Mouse (Mus musculus) MEL (cell line): ENCODE results near the gene Nop53. TPM values are rescaled to one million over a fixed set of nuclear protein-coding genes. Genes with fewer than 3 reads are reported as not detected.
A peak's percentile ranks its signal among the peaks of the same experiment; 100 is the strongest.

Source experiments
- DNase-seq: peaks from one replicate; pipeline ENCODE4 v3.0.0; 2011; ENCODE audit warnings: low read depth, low spot score
- H3K27ac ChIP-seq: 2 replicates; pipeline ENCODE4 v1.5.1; 2012; ENCODE audit warnings: low read depth, mild to moderate bottlenecking, control low read depth, low read length, moderate library complexity; ENCODE audit not compliant: control insufficient read depth
- H3K27me3 ChIP-seq, 2 experiments: fragments of 150-350 bp in 1 of 2; sonication (generic) in 1 of 2; 2 replicates each; pipeline ENCODE4 v1.6.1; 2012; ENCODE audit warnings: low read length in 2 of 2, mild to moderate bottlenecking in 2 of 2, improper control_type of control experiment in 1 of 2, moderate library complexity in 1 of 2; ENCODE audit not compliant: insufficient read depth in 2 of 2, control insufficient read depth in 1 of 2
- H3K36me3 ChIP-seq, 2 experiments: 2 replicates each; pipeline ENCODE4 v1.6.1; 2012 to 2014; ENCODE audit warnings: low read length in 2 of 2, improper control_type of control experiment in 1 of 2, inconsistent platforms in 1 of 2, mild to moderate bottlenecking in 1 of 2; ENCODE audit not compliant: insufficient read depth in 2 of 2, control insufficient read depth in 1 of 2
- H3K4me1 ChIP-seq, 2 experiments: fragments of 150-350 bp in 1 of 2; sonication (generic) in 1 of 2; 2 replicates each; pipeline ENCODE4 v1.6.1; 2012; ENCODE audit warnings: low read length in 2 of 2, improper control_type of control experiment in 1 of 2, mild to moderate bottlenecking in 1 of 2; ENCODE audit not compliant: insufficient read depth in 2 of 2, control insufficient read depth in 1 of 2
- H3K4me3 ChIP-seq, 2 experiments: fragments of 150-350 bp in 1 of 2; sonication (generic) in 1 of 2; 2 replicates each; pipeline ENCODE4 v1.5.1; 2012; ENCODE audit warnings: low read depth in 2 of 2, low read length in 2 of 2, mild to moderate bottlenecking in 2 of 2, moderate library complexity in 2 of 2, control low read depth in 1 of 2, improper control_type of control experiment in 1 of 2; ENCODE audit not compliant: control insufficient read depth in 1 of 2, insufficient read depth in 1 of 2
- H3K79me2 ChIP-seq: 2 replicates; pipeline ENCODE4 v1.6.1; 2012; ENCODE audit warnings: mild to moderate bottlenecking, low read length, moderate library complexity; ENCODE audit not compliant: control insufficient read depth, poor library complexity, insufficient read depth
- H3K9ac ChIP-seq: 2 replicates; pipeline ENCODE4 v1.6.1; 2012; ENCODE audit warnings: low read depth, mild to moderate bottlenecking, control low read depth, low read length, moderate library complexity; ENCODE audit not compliant: control insufficient read depth, poor library complexity, severe bottlenecking
- H3K9me3 ChIP-seq: fragments of 150-350 bp; sonication (generic); replicated peaks from 2 replicates; pipeline ENCODE4 v1.6.1; 2012; ENCODE audit warnings: mild to moderate bottlenecking, low read length, improper control_type of control experiment, moderate library complexity; ENCODE audit not compliant: insufficient read depth
- CHD2 ChIP-seq: IDR thresholded peaks from 2 replicates; pipeline ENCODE4 v1.6.1; 2011; ENCODE audit warnings: low read length, improper control_type of control experiment
- CTCF ChIP-seq, 3 experiments: IDR thresholded peaks in 2 of 3; conservative IDR thresholded peaks in 1 of 3; 2 replicates each; pipeline ENCODE4 v1.5.1; 2011 to 2012; ENCODE audit warnings: low read length in 3 of 3, low read depth in 2 of 3, mild to moderate bottlenecking in 2 of 3, improper control_type of control experiment in 1 of 3, inconsistent platforms in 1 of 3, mixed read lengths in 1 of 3, moderate library complexity in 1 of 3; ENCODE audit not compliant: control insufficient read depth in 1 of 3, insufficient read depth in 1 of 3, poor library complexity in 1 of 3, severe bottlenecking in 1 of 3
- E2F4 ChIP-seq: IDR thresholded peaks from 2 replicates; pipeline ENCODE4 v1.6.1; 2011; ENCODE audit warnings: low read depth, low read length, improper control_type of control experiment, borderline replicate concordance
- ETS1 ChIP-seq: IDR thresholded peaks from 2 replicates; pipeline ENCODE4 v1.6.1; 2012; ENCODE audit warnings: low read depth, mild to moderate bottlenecking, inconsistent platforms, low read length, improper control_type of control experiment, moderate library complexity
- GABPA ChIP-seq: IDR thresholded peaks from 2 replicates; pipeline ENCODE4 v1.6.1; 2012; ENCODE audit warnings: low read depth, mild to moderate bottlenecking, inconsistent platforms, low read length, improper control_type of control experiment, moderate library complexity
- HCFC1 ChIP-seq: IDR thresholded peaks from 2 replicates; pipeline ENCODE4 v1.6.1; 2012; ENCODE audit warnings: low read depth, mild to moderate bottlenecking, inconsistent platforms, low read length, improper control_type of control experiment, moderate library complexity
- JUND ChIP-seq: IDR thresholded peaks from 2 replicates; pipeline ENCODE4 v1.6.1; 2011; ENCODE audit warnings: low read depth, mild to moderate bottlenecking, improper control_type of control experiment, low read length
- KAT2A ChIP-seq: conservative IDR thresholded peaks from 2 replicates; pipeline ENCODE4 v1.6.1; 2012; ENCODE audit warnings: low read depth, low read length, improper control_type of control experiment, inconsistent platforms
- MAFK ChIP-seq: IDR thresholded peaks from 2 replicates; pipeline ENCODE4 v1.6.1; 2011; ENCODE audit warnings: low read depth, mild to moderate bottlenecking, low read length, improper control_type of control experiment, borderline replicate concordance
- MAX ChIP-seq: IDR thresholded peaks from 2 replicates; pipeline ENCODE4 v1.6.1; 2011; ENCODE audit warnings: low read length, improper control_type of control experiment
- MEF2A ChIP-seq: IDR thresholded peaks from 2 replicates; pipeline ENCODE4 v1.6.1; 2014; ENCODE audit warnings: low read depth, mild to moderate bottlenecking, inconsistent platforms, low read length, improper control_type of control experiment; ENCODE audit not compliant: poor library complexity, insufficient replicate concordance, severe bottlenecking; ENCODE audit errors: extremely low read depth
- MXI1 ChIP-seq: IDR thresholded peaks from 2 replicates; pipeline ENCODE4 v1.6.1; 2011; ENCODE audit warnings: mild to moderate bottlenecking, low read depth, low read length, improper control_type of control experiment
- MYB ChIP-seq: IDR thresholded peaks from 2 replicates; pipeline ENCODE4 v1.6.1; 2011; ENCODE audit warnings: mild to moderate bottlenecking, low read depth, low read length, improper control_type of control experiment
- NELFE ChIP-seq: IDR thresholded peaks from 2 replicates; pipeline ENCODE4 v1.6.1; 2011; ENCODE audit warnings: low read depth, low read length, improper control_type of control experiment
- NRF1 ChIP-seq: IDR thresholded peaks from 2 replicates; pipeline ENCODE4 v1.6.1; 2014; ENCODE audit warnings: low read depth, mild to moderate bottlenecking, inconsistent platforms, low read length, improper control_type of control experiment, moderate library complexity; ENCODE audit not compliant: poor library complexity, insufficient read depth, severe bottlenecking
- POLR2A ChIP-seq, 2 experiments: IDR thresholded peaks; 2 replicates each; pipeline ENCODE4 v1.6.1; 2011 to 2012; ENCODE audit warnings: low read length in 2 of 2, mild to moderate bottlenecking in 2 of 2, control low read depth in 1 of 2, improper control_type of control experiment in 1 of 2, low read depth in 1 of 2, moderate library complexity in 1 of 2; ENCODE audit not compliant: control insufficient read depth in 1 of 2, insufficient read depth in 1 of 2, poor library complexity in 1 of 2
- POLR2AphosphoS5 ChIP-seq: IDR thresholded peaks from 2 replicates; pipeline ENCODE4 v1.6.1; 2012; ENCODE audit warnings: low read depth, borderline replicate concordance, mild to moderate bottlenecking, inconsistent platforms, low read length, moderate library complexity, mixed read lengths
- RAD21 ChIP-seq: IDR thresholded peaks from 2 replicates; pipeline ENCODE4 v1.6.1; 2011; ENCODE audit warnings: mild to moderate bottlenecking, low read depth, low read length, improper control_type of control experiment
- SMC3 ChIP-seq: IDR thresholded peaks from 2 replicates; pipeline ENCODE4 v1.6.1; 2011; ENCODE audit warnings: low read depth, low read length, improper control_type of control experiment
- TAL1 ChIP-seq: IDR thresholded peaks from 2 replicates; pipeline ENCODE4 v1.6.1; 2012; ENCODE audit warnings: mild to moderate bottlenecking, inconsistent platforms, low read length, moderate library complexity, mixed read lengths
- TCF12 ChIP-seq: IDR thresholded peaks from 2 replicates; pipeline ENCODE4 v1.6.1; 2014; ENCODE audit warnings: low read depth, mild to moderate bottlenecking, inconsistent platforms, low read length, improper control_type of control experiment, moderate library complexity
- USF2 ChIP-seq, 2 experiments: IDR thresholded peaks; 2 replicates each; pipeline ENCODE4 v1.6.1; 2011 to 2012; ENCODE audit warnings: improper control_type of control experiment in 2 of 2, low read length in 2 of 2, borderline replicate concordance in 1 of 2, inconsistent platforms in 1 of 2, low read depth in 1 of 2, mild to moderate bottlenecking in 1 of 2; ENCODE audit not compliant: insufficient read depth in 1 of 2
- ZC3H11A ChIP-seq: IDR thresholded peaks from 2 replicates; pipeline ENCODE4 v1.6.1; 2012; ENCODE audit warnings: low read depth, mild to moderate bottlenecking, inconsistent platforms, low read length, improper control_type of control experiment
- ZMIZ1 ChIP-seq: IDR thresholded peaks from 2 replicates; pipeline ENCODE4 v1.6.1; 2012; ENCODE audit warnings: low read depth, mild to moderate bottlenecking, inconsistent platforms, low read length, improper control_type of control experiment, moderate library complexity
- polyA plus RNA-seq, 2 experiments: library from polyadenylated mRNA; stranded (reverse) in 1 of 2; unstranded in 1 of 2; fragments of >175 nt in 1 of 2; fragments of >200 nt in 1 of 2; gene quantifications; 2 replicates each; pipeline versions ENCODE4 v1.2.1 to v1.2.4; 2012; ENCODE audit warnings: low replicate concordance in 2 of 2, low read depth in 1 of 2; ENCODE audit not compliant: insufficient read length in 2 of 2, insufficient read depth in 1 of 2, missing spikeins in 1 of 2
- total RNA-seq: library from RNA; depleted of rRNA; stranded (reverse); fragments of 300-350 nt; gene quantifications from 2 replicates; pipeline ENCODE4 v1.2.3, GENCODE M21; 2012

The Nop53 gene
- total and polyA plus RNA-seq, 3 experiments: 359 to 482 TPM; not detected in 1

- Histone ChIP-seq H3K9ac (no peak overlapping the region), H3K36me3 (no peaks in the 10 kb centered on the region), H3K27me3 (no peaks in the 10 kb centered on the region), H3K79me2 (no peaks in the 10 kb centered on the region), H3K4me3 (no peak overlapping the region), H3K4me1 (no peaks in the 10 kb centered on the region), H3K27ac (no peak overlapping the region), H3K9me3 (no peaks in the 10 kb centered on the region)
- DNase-seq: no peak
- no peak for TF ChIP-seq SMC3
- TF ChIP-seq ETS1: no peak
- no peak for TF ChIP-seq MYB
- TF ChIP-seq USF2 (IDR thresholded peaks at IDR 0.05; ENCODE audit: borderline replicate concordance in 1 of 2, insufficient read depth in 1 of 2, low read depth in 1 of 2, low read length in 2 of 2): no peak
- TF ChIP-seq TAL1: no peak
- no peak for TF ChIP-seq POLR2A (IDR thresholded peaks at IDR 0.05; ENCODE audit: control insufficient read depth in 1 of 2, insufficient read depth in 1 of 2, low read depth in 1 of 2, low read length in 2 of 2, poor library complexity in 1 of 2)
- no peak for TF ChIP-seq POLR2AphosphoS5
- no peak for TF ChIP-seq GABPA
- TF ChIP-seq HCFC1: no peak
- TF ChIP-seq MAFK: no peak
- TF ChIP-seq MAX: no peak
- TF ChIP-seq JUND: no peak
- TF ChIP-seq MEF2A: no peak
- no peak for TF ChIP-seq TCF12
- no peak for TF ChIP-seq E2F4
- no peak for TF ChIP-seq NRF1
- TF ChIP-seq ZMIZ1: no peak
- no peak for TF ChIP-seq CHD2
- no peak for TF ChIP-seq KAT2A
- no peak for TF ChIP-seq NELFE
Measured at GRCm38 (mm10) chr7:15914751-15915150, 31.1 kb downstream of the Nop53 start.

GRCm38 (mm10) chr7:15914252-15914651, 31.6 kb downstream of the Nop53 start:
- no peak overlapping the region for H3K27ac ChIP-seq
- H3K79me2 ChIP-seq: no peaks in the 10 kb centered on the region
- no peaks in the 10 kb centered on the region for H3K9me3 ChIP-seq
- no peaks in the 10 kb centered on the region for H3K4me1 ChIP-seq
- no peak overlapping the region for H3K9ac ChIP-seq
- peak; percentile 77 for DNase-seq
- TF ChIP-seq SMC3 (peak; percentile 68), MYB (no peak), CTCF (IDR thresholded peaks at IDR 0.05 in 2 of 3, conservative IDR thresholded peaks at IDR 0.05 in 1 of 3; ENCODE audit: control insufficient read depth in 1 of 3, insufficient read depth in 1 of 3, low read depth in 2 of 3, low read length in 3 of 3, poor library complexity in 1 of 3, severe bottlenecking in 1 of 3) (peak; percentile 61 to 98 (median 84)), RAD21 (peak; percentile 56), ZC3H11A (0 out of 2 replicates have a peak, but pooled peaks have one; percentile 31), HCFC1 (no peak), MXI1 (no peak)
- no peak overlapping the region for H3K4me3 ChIP-seq
- no peaks in the 10 kb centered on the region for H3K36me3 ChIP-seq
- no peaks in the 10 kb centered on the region for H3K27me3 ChIP-seq
